Mouse (Mus musculus) myocyte (in vitro differentiated cells): ENCODE measurements around the gene Shank2. TPM values are rescaled to one million over a fixed set of nuclear protein-coding genes. Genes with fewer than 3 reads are reported as not detected.

ENCODE experiments used
- H3K27me3 ChIP-seq: one replicate; pipeline ENCODE4 v1.6.1; 2011; ENCODE audit not compliant: control insufficient read depth, insufficient read depth, insufficient read length
- H3K36me3 ChIP-seq: one replicate; pipeline ENCODE4 v1.6.1; 2011; ENCODE audit not compliant: control insufficient read depth, insufficient read depth
- H3K4me2 ChIP-seq: one replicate; pipeline ENCODE4 v1.6.1; 2011; ENCODE audit warnings: low read depth, control low read depth
- H3K4me3 ChIP-seq: one replicate; pipeline ENCODE4 v1.5.1; 2011; ENCODE audit warnings: mild to moderate bottlenecking, control low read depth, moderate library complexity
- H3K79me2 ChIP-seq: one replicate; pipeline ENCODE4 v1.6.1; 2011; ENCODE audit not compliant: control insufficient read depth, insufficient read depth
- H3ac ChIP-seq: one replicate; pipeline ENCODE4 v1.6.1; 2011; ENCODE audit not compliant: control insufficient read depth, insufficient read length
- CEBPB ChIP-seq: IDR thresholded peaks from 2 replicates; pipeline ENCODE4 v1.6.1; 2011; ENCODE audit warnings: mild to moderate bottlenecking, moderate library complexity; ENCODE audit not compliant: poor library complexity, insufficient read depth, severe bottlenecking
- E2F4 ChIP-seq: IDR thresholded peaks from one replicate; pipeline ENCODE4 v1.6.1; 2011; ENCODE audit warnings: mild to moderate bottlenecking, control low read depth, moderate library complexity; ENCODE audit not compliant: insufficient read depth
- MAX ChIP-seq: IDR thresholded peaks from one replicate; pipeline ENCODE4 v1.6.1; 2011; ENCODE audit warnings: low read depth, mild to moderate bottlenecking, control low read depth
- MYOD1 ChIP-seq, 3 experiments: IDR thresholded peaks; one replicate each; pipeline ENCODE4 v1.6.1; 2011; ENCODE audit warnings: control low read depth in 2 of 3, low read depth in 2 of 3, mild to moderate bottlenecking in 2 of 3, moderate library complexity in 1 of 3; ENCODE audit not compliant: insufficient read length in 2 of 3, control insufficient read depth in 1 of 3
- MYOG ChIP-seq, 3 experiments: IDR thresholded peaks; one replicate each; pipeline ENCODE4 v1.6.1; 2011; ENCODE audit warnings: control low read depth in 2 of 3, low read depth in 2 of 3, mild to moderate bottlenecking in 2 of 3; ENCODE audit not compliant: insufficient read length in 2 of 3, control insufficient read depth in 1 of 3, insufficient read depth in 1 of 3
- POLR2A ChIP-seq: IDR thresholded peaks from one replicate; pipeline ENCODE4 v1.6.1; 2011; ENCODE audit warnings: low read depth, mild to moderate bottlenecking, control low read depth, moderate library complexity; ENCODE audit not compliant: insufficient read length
- POLR2AphosphoS2 ChIP-seq: IDR thresholded peaks from one replicate; pipeline ENCODE4 v1.6.1; 2011; ENCODE audit warnings: low read depth, control low read depth; ENCODE audit not compliant: insufficient read length
- REST ChIP-seq: IDR thresholded peaks from one replicate; pipeline ENCODE4 v1.6.1; 2011; ENCODE audit warnings: mild to moderate bottlenecking, control low read depth, moderate library complexity; ENCODE audit not compliant: insufficient read depth, insufficient read length
- SRF ChIP-seq: IDR thresholded peaks from one replicate; pipeline ENCODE4 v1.6.1; 2011; ENCODE audit warnings: low read depth; ENCODE audit not compliant: control insufficient read depth, insufficient read length
- TCF12 ChIP-seq: IDR thresholded peaks from one replicate; pipeline ENCODE4 v1.6.1; 2011; ENCODE audit warnings: mild to moderate bottlenecking, control low read depth; ENCODE audit not compliant: poor library complexity, insufficient read depth, severe bottlenecking
- TCF3 ChIP-seq: IDR thresholded peaks from one replicate; pipeline ENCODE4 v1.6.1; 2011; ENCODE audit warnings: low read depth, control low read depth; ENCODE audit not compliant: insufficient read length
- USF1 ChIP-seq: IDR thresholded peaks from one replicate; pipeline ENCODE4 v1.6.1; 2011; ENCODE audit warnings: low read depth, mild to moderate bottlenecking, control low read depth, moderate library complexity
- polyA plus RNA-seq: library from polyadenylated mRNA; unstranded; fragments of >200 nt; fragmentation: generic; extraction: Trizol; gene quantifications from one replicate; pipeline ENCODE4 v1.2.1, GENCODE M21; 2012; ENCODE audit warnings: missing spikeins

Shank2 gene
- polyA plus RNA-seq, 1 experiment = 0.07 TPM

- Histone ChIP-seq H3K4me2 (no peak overlapping the region), H3K4me3 (no peak overlapping the region), H3ac (no peak overlapping the region), H3K79me2 (no peaks in the 10 kb centered on the region), H3K36me3 (no peaks in the 10 kb centered on the region), H3K27me3 (peaks cover 11% of the 10 kb centered on the region)
- no peak for TF ChIP-seq TCF3
- no peak for TF ChIP-seq POLR2A
- no peak for TF ChIP-seq SRF
- TF ChIP-seq E2F4 = no peak
- TF ChIP-seq MAX = no peak
- no peak for TF ChIP-seq POLR2AphosphoS2
These were observed 406.8 kb downstream of the Shank2 start for GRCm38 (mm10) chr7:144408464-144409000.

- no peaks in the 10 kb centered on the region for H3K36me3 ChIP-seq
- H3ac ChIP-seq = no peak overlapping the region
- no peaks in the 10 kb centered on the region for H3K79me2 ChIP-seq
- no peak overlapping the region for H3K4me2 ChIP-seq
- no peak overlapping the region for H3K4me3 ChIP-seq
- H3K27me3 ChIP-seq = peaks cover 11% of the 10 kb centered on the region
- no peak for TF ChIP-seq MYOG (IDR thresholded peaks at IDR 0.05; ENCODE audit: control insufficient read depth in 1 of 3, insufficient read depth in 1 of 3, insufficient read length in 2 of 3, low read depth in 2 of 3)
- TF ChIP-seq USF1 = no peak
- no peak for TF ChIP-seq MYOD1 (IDR thresholded peaks at IDR 0.05; ENCODE audit: control insufficient read depth in 1 of 3, insufficient read length in 2 of 3, low read depth in 2 of 3)
- no peak for TF ChIP-seq E2F4
- no peak for TF ChIP-seq POLR2AphosphoS2
- TF ChIP-seq REST = no peak
- no peak for TF ChIP-seq TCF12
- no peak for TF ChIP-seq POLR2A
- TF ChIP-seq SRF = no peak
- no peak for TF ChIP-seq MAX
- TF ChIP-seq CEBPB = no peak
- no peak for TF ChIP-seq TCF3
These were observed 408.0 kb downstream of the Shank2 start for GRCm38 (mm10) chr7:144409682-144410081.

DNA sequence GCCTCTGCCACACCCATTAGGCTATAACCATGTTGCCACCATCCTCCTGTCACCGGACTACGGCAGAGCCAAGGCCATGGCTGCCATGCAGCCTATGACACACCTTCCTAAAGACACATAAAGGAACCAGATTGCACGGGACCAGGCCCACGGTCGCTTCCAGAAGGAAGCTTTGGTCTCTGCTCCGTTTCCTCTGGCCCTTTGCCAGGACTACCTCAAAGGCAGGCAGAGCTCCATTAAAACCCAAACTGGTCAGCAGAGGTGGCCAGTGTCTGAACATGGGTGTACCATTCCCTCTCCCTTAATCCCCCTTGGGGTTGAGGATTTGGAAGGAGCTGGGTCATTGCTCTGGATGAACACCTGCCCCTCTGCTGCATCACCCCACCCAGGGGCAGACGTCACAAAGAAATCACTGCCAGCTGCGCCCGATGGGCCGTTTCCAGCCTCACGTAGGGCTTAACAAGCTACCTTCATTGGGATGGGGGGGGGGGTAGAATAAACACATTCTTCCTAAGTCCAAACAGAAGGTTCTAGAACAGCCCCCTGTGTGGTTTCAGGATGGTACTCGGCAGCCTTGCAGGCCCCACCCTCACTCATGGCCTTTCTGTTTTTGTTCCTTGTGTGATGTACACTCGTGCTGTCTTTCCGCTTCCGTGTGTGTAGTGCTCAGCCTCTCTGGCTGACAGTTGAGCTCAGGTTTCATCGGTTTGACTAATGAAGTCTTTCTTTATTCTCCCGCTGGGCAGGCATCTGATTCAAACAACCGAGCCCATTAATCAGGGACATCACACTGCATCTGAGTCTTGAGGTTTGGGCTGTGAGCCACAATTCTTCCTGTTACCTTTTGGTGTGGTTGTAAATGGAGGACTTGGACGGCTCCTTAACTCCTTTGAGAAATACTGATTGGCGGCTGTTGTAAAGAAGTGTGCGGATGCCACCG lies 410.5 kb downstream of the Shank2 start:
- no peak overlapping the region for H3K4me3 ChIP-seq
- H3ac ChIP-seq = no peak overlapping the region
- no peak overlapping the region for H3K4me2 ChIP-seq
- H3K27me3 ChIP-seq = peaks cover 11% of the 10 kb centered on the region
- no peaks in the 10 kb centered on the region for H3K79me2 ChIP-seq
- H3K36me3 ChIP-seq = no peaks in the 10 kb centered on the region
- TF ChIP-seq MAX (no peak), MYOG (IDR thresholded peaks at IDR 0.05; ENCODE audit: control insufficient read depth in 1 of 3, insufficient read depth in 1 of 3, insufficient read length in 2 of 3, low read depth in 2 of 3) (no peak), SRF (no peak), REST (no peak), MYOD1 (IDR thresholded peaks at IDR 0.05; ENCODE audit: control insufficient read depth in 1 of 3, insufficient read length in 2 of 3, low read depth in 2 of 3) (no peak), TCF3 (no peak), TCF12 (no peak), USF1 (no peak), POLR2A (no peak), E2F4 (no peak), POLR2AphosphoS2 (no peak), CEBPB (no peak)

DNA sequence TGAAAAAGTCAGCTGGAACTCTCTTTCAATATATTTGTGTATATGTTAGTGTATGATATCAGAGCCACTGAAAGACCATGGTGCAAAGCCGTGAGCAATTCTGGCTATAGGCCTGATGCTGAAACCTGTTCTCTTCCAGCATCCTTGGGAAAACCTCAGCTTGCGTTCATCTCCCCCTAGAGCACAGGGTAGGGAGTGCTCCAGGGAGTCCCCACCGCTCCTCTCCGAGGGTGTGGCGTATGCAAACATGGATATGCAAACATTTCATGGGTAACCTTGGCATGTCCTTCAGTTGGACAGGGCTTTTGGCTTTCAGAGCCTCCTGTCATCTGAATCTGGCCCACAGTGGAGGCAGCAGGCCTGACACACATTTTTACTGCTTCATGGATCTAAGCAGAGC lies 412.9 kb downstream of the Shank2 start:
- no peak overlapping the region for H3ac ChIP-seq
- H3K27me3 ChIP-seq = no peaks in the 10 kb centered on the region
- TF ChIP-seq E2F4 (no peak), POLR2A (no peak), TCF12 (no peak), POLR2AphosphoS2 (no peak), USF1 (no peak), MAX (no peak), CEBPB (no peak), MYOD1 (IDR thresholded peaks at IDR 0.05; ENCODE audit: control insufficient read depth in 1 of 3, insufficient read length in 2 of 3, low read depth in 2 of 3) (no peak), MYOG (IDR thresholded peaks at IDR 0.05; ENCODE audit: control insufficient read depth in 1 of 3, insufficient read depth in 1 of 3, insufficient read length in 2 of 3, low read depth in 2 of 3) (no peak), SRF (no peak), TCF3 (no peak), REST (no peak)
- no peaks in the 10 kb centered on the region for H3K36me3 ChIP-seq
- no peak overlapping the region for H3K4me2 ChIP-seq
- no peaks in the 10 kb centered on the region for H3K79me2 ChIP-seq
- H3K4me3 ChIP-seq = no peak overlapping the region
